Mouse (Mus musculus): ENCODE data around the gene Cherp.

The Cherp gene

GRCm38 (mm10) chr8:72470684-72471083 is 4.3 kb downstream of the Cherp start:
- DNase-seq (ENCODE audit: low spot score in 2 of 2) = no peak

- no peak for DNase-seq (ENCODE audit: low spot score in 2 of 2)
These were observed 5.0 kb downstream of the Cherp start for GRCm38 (mm10) chr8:72469984-72470383.

- no peak for DNase-seq (ENCODE audit: low spot score in 2 of 2)
These were observed 5.8 kb downstream of the Cherp start for GRCm38 (mm10) chr8:72469243-72469642.

GRCm38 (mm10) chr8:72464211-72464610 is 10.8 kb downstream of the Cherp start:
- DNase-seq (ENCODE audit: low spot score in 2 of 2) = no peak

GRCm38 (mm10) chr8:72459881-72460533 is 15.0 kb downstream of the Cherp start:
- no peak for DNase-seq (ENCODE audit: low spot score in 2 of 2)

GRCm38 (mm10) chr8:72458457-72458856 is 16.6 kb downstream of the Cherp start:
- no peak for DNase-seq (ENCODE audit: low spot score in 2 of 2)

GRCm38 (mm10) chr8:72457806-72458205 is 17.2 kb downstream of the Cherp start:
- DNase-seq (ENCODE audit: low spot score in 2 of 2) = no peak

GRCm38 (mm10) chr8:72455317-72455716 is 19.7 kb downstream of the Cherp start:
- no peak for DNase-seq (ENCODE audit: low spot score in 2 of 2)

GRCm38 (mm10) chr8:72453904-72454303 is 21.1 kb downstream of the Cherp start:
- no peak for DNase-seq (ENCODE audit: low spot score in 2 of 2)

GRCm38 (mm10) chr8:72451516-72451915 is 23.5 kb downstream of the Cherp start:
- no peak for DNase-seq (ENCODE audit: low spot score in 2 of 2)

GRCm38 (mm10) chr8:72445071-72445470 is 30.0 kb downstream of the Cherp start:
- DNase-seq (ENCODE audit: low spot score in 2 of 2) = no peak

GRCm38 (mm10) chr8:72443994-72444350 is 31.1 kb downstream of the Cherp start:
- DNase-seq (ENCODE audit: low spot score in 2 of 2) = no peak

GRCm38 (mm10) chr8:72443338-72443993 is 31.6 kb downstream of the Cherp start, which contains the start of the genes Calr3 and 1700030K09Rik:
TSS of gene Calr3 (minus strand) at chr8:72443870.
TSS of gene 1700030K09Rik (plus strand) at chr8:72443880.
- peak; percentile 97 to 98 for DNase-seq (ENCODE audit: low spot score in 2 of 2)

GRCm38 (mm10) chr8:72438248-72439015 is 36.6 kb downstream of the Cherp start:
- no peak for DNase-seq (ENCODE audit: low spot score in 2 of 2)

- no peak for DNase-seq (ENCODE audit: low spot score in 2 of 2)
These were observed 40.1 kb downstream of the Cherp start for GRCm38 (mm10) chr8:72434952-72435351.

GRCm38 (mm10) chr8:72429676-72430075 is 45.4 kb downstream of the Cherp start:
- no peak for DNase-seq (ENCODE audit: low spot score in 2 of 2)

GRCm38 (mm10) chr8:72422926-72423325 is 52.1 kb downstream of the Cherp start:
- no peak for DNase-seq (ENCODE audit: low spot score in 2 of 2)

- DNase-seq (ENCODE audit: low spot score in 2 of 2) = peak; percentile 97 to 98
These were observed 53.4 kb downstream of the Cherp start, which contains the start of gene Eps15l1 for GRCm38 (mm10) chr8:72421362-72422335. TSS of gene Eps15l1 (minus strand) at chr8:72421460.

- DNase-seq (ENCODE audit: low spot score in 2 of 2) = no peak
These were observed 54.3 kb downstream of the Cherp start for GRCm38 (mm10) chr8:72420571-72421361.

GRCm38 (mm10) chr8:72418073-72418472 is 57.0 kb downstream of the Cherp start:
- DNase-seq (ENCODE audit: low spot score in 2 of 2) = no peak

- DNase-seq (ENCODE audit: low spot score in 2 of 2) = no peak
These were observed 59.8 kb downstream of the Cherp start for GRCm38 (mm10) chr8:72415252-72415651.
